Mouse (Mus musculus): ENCODE results near the gene Hist3h2ba.
A peak's percentile ranks its signal among the peaks of the same experiment; 100 is the strongest.

The Hist3h2ba gene

DNA sequence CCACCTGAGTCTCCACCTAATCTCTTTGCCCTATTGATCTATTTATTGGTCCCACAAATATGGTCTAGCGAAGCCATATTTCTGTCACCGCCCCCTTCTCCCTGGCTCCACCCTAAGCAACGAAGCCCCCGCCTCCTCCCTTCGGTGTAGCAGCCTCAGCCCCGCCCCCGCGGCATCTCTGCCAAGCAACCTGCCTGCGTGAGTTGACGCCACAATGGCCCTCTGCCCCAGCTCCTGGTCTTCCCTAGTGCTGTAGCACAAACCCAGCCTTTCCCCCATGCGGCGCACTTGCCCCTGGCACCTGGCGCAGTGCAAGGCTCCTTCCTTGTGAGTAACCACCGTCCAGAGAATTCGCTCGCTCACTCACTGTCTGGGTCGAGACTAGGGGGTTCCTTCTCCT lies 14.8 kb downstream of the Hist3h2ba start:
- peak; percentile 45 for DNase-seq (ENCODE audit: low read depth, low spot score)

DNA sequence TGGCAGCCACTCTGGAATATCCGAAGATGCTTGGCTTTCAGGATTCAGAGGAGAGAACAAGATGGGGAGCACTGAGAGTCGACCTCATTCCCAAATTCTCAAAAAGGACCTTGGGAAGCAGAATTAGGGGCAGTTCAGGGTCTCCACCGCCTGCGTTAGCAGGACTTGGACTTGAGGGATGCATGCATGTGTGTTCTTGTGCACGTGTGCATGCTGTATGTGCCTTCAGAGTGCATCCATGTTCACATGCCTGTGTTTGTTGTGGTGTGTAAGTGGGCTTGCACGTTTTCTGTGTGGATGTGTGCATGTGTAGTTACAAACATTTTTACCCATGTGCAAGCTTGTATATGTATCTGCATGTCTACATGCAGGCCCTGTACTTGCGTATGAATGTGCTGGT lies 15.5 kb downstream of the Hist3h2ba start:
- no peak for DNase-seq (ENCODE audit: low read depth, low spot score)

DNA sequence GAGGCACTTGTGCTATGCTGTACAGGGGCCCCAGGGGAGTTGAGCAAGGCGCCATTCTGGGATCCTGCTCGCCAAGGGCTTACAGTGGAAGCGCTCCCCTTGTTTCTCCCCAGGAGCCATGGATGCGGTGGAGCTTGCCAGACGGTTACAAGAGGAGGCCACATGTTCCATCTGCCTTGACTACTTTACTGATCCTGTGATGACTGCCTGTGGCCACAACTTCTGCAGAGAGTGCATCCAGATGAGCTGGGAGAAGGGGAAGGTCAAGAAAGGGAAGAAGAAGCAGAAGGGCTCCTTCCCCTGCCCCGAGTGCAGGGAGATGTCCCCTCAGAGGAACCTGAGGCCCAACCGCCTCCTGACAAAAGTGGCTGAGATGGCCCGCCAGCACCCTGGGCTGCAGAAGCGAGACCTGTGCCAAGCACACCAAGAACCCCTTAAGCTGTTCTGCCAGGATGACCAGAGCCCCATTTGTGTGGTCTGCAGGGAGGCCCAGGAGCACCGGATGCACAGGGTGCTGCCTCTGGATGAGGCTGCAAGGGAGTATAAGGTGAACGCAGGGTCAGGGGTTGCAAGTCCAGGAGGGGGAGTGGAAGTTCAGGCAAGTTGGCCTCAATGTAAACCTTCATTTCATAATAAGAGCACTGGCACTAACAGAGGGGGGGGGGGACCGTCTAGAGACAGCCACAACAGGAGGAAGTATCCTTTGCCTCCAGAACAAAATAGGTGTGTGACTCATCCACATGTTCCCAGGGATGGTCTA lies 16.5 kb downstream of the Hist3h2ba start:
- DNase-seq (ENCODE audit: low read depth, low spot score), result no peak

GRCm38 (mm10) chr11:58967346-58967745 lies 18.6 kb downstream of the Hist3h2ba start:
- DNase-seq (ENCODE audit: low read depth, low spot score), result peak; percentile 69

DNA sequence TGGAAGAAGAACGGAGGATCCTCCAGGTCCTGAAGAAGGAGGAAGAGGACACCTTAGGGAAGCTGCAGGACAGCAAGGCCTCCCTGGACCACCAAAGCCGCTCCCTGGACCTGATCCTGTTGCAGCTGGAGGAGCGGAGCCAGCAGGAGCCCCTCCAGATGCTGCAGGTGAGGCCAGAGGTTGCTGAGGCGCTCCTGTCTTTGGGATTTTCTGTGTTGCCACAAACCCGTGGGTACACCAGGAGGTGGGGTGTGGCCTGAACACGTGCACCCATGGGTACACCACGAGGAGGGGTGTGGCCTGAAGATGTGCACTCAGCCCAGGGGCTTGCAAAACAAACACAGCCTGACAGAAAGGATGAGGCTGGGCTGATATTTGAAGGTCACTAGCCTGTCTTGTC lies 19.8 kb downstream of the Hist3h2ba start:
- no peak for DNase-seq (ENCODE audit: low read depth, low spot score)

DNA sequence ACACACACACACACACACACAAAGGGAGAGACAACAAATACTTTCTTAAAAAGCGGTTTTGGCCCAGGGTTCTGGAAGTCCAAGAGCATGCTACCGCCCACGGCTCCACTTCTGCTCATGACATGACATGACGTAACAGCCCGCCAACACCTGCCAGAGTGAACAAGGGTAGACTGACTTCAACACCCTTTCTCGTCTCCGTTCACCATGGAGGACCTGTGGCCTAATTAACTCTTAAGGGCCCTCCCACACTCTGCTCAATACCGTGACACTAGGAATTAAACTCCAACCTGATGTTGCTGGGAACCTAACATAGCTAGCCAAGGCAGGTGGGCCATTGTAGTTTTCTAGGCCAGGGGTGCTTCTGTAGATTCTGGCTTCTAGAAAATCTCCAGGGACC lies 20.3 kb downstream of the Hist3h2ba start:
- DNase-seq (ENCODE audit: low read depth, low spot score), result no peak

- no peak for DNase-seq (ENCODE audit: low read depth, low spot score)
These were observed 20.9 kb downstream of the Hist3h2ba start for GRCm38 (mm10) chr11:58969659-58970058.

DNA sequence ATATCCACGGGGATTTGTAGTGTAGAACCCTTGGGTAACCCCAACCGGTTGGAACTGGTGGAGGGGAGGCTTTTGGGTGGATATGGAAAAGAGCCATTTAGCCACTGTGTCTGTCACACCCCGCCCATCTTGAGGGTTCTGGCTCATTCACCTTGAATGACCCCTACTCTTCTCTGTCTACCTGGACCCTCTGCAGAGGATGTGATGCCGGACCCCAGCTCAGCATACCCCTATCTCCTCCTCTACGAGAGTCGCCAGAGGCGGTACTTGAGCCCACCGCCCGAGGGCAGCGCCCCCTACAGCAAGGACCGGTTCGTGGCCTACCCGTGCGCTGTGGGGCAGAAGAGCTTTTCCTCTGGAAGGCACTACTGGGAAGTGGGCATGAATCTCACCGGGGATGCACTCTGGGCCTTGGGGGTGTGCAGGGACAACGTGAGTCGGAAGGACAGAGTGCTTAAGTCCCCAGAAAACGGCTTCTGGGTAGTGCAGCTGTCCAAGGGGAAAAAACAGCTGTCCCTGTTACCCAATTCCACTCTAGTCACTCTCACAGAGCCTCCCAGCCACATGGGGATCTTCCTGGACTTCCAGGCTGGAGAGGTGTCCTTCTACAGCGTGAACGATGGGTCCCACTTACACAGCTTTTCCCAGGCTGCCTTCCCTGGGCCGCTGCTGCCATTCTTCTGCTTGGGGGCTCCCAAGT lies 22.3 kb downstream of the Hist3h2ba start:
- DNase-seq (ENCODE audit: low read depth, low spot score), result no peak

- DNase-seq (ENCODE audit: low read depth, low spot score), result no peak
These were observed 23.1 kb downstream of the Hist3h2ba start for GRCm38 (mm10) chr11:58971796-58972195.

GRCm38 (mm10) chr11:58974414-58974813 lies 25.7 kb downstream of the Hist3h2ba start:
- no peak for DNase-seq (ENCODE audit: low read depth, low spot score)

DNA sequence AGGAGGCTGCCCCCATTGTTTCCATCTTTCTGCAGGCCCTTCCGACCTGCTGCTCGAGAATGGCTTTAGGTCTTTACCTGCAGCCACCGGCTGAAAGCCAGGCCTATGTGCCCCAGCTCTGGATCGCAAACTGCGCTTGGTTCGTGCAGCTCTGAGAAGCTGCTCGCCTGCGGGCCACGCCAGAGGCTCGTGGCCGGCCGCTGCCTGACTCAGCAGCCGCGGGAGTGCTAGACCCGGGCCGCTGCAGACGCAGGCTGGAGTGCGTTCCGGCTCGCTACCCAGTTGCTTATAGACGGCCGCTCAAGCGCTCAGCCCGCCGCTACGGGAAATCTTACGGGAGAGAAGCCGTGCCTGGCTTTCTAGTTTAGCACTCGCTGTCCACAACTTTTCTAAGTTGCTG lies 28.4 kb downstream of the Hist3h2ba start:
- peak; percentile 44 for DNase-seq (ENCODE audit: low read depth, low spot score)

DNA sequence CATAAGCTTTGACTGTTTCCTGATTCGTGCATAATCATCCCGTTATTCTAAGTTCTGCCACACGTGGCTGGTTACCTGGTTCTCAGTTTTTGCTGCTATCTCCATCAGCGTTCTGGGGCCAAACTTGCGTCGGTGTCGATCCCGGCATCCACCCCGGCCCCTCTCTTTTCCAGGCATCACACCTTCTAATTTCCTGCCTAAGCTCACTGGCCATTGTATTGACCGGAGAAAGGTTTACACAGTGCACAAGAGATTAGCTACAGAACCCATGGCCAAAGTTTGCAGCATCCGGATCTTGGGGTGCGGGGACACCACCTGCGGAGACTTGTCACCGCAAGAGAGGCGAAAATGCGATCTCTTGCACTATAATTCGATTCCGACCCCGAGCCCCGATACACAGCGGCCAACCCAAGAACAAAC lies 28.9 kb downstream of the Hist3h2ba start:
- no peak for DNase-seq (ENCODE audit: low read depth, low spot score)

- DNase-seq (ENCODE audit: low read depth, low spot score), result peak; percentile 83
These were observed 29.4 kb downstream of the Hist3h2ba start, which contains the start of gene Trim11 for GRCm38 (mm10) chr11:58978027-58978705. Gene Trim11, plus strand, starts transcription at chr11:58978093.

DNA sequence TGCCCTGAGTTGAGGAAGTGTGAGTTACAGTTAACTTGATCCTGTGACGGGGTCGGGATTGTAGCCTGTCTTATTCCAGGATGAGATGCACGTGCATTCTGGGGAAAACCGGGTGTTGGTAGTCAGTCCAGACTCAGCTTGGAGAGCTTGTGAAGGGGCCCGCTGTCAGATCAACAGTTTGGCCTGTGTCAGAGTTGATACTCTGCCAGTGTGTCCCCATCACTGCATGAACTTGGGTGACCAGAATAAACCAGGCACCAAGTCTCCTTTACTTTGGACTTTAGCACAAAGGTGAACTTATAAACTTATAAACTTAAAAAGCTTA lies 29.9 kb downstream of the Hist3h2ba start:
- DNase-seq (ENCODE audit: low read depth, low spot score), result no peak

GRCm38 (mm10) chr11:58979183-58979582 lies 30.5 kb downstream of the Hist3h2ba start:
- DNase-seq (ENCODE audit: low read depth, low spot score), result no peak

GRCm38 (mm10) chr11:58979661-58980060 lies 30.9 kb downstream of the Hist3h2ba start:
- no peak for DNase-seq (ENCODE audit: low read depth, low spot score)

DNA sequence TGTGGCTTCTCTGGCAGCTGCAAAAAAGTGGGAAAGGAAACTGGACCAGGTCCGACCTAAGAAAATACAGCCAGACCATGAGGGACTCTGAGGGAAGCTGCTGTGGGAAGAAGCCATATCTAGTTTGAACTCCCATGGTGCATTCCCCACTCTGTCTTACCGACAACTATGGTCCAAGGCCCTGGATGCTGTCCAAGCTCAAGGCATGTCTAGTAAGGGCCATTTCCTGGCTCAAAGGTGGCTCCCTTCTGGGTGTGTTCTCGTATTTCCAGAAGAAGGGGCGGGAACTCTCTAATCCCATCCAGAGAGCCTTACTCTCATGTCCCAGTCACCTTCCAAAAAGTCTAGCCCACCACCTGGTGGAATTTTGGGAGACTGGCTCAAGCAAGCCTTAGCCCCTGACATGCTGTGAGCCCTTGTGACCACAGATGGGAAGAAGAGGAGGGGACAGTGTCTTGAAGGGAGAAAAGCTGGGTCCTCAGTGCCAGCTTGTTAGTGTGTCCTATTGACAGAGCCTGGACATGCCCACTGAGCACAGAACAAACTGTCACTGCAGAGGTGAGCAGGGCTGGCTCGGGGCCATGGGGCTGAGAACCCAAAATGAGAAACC lies 31.8 kb downstream of the Hist3h2ba start:
- DNase-seq (ENCODE audit: low read depth, low spot score), result no peak

DNA sequence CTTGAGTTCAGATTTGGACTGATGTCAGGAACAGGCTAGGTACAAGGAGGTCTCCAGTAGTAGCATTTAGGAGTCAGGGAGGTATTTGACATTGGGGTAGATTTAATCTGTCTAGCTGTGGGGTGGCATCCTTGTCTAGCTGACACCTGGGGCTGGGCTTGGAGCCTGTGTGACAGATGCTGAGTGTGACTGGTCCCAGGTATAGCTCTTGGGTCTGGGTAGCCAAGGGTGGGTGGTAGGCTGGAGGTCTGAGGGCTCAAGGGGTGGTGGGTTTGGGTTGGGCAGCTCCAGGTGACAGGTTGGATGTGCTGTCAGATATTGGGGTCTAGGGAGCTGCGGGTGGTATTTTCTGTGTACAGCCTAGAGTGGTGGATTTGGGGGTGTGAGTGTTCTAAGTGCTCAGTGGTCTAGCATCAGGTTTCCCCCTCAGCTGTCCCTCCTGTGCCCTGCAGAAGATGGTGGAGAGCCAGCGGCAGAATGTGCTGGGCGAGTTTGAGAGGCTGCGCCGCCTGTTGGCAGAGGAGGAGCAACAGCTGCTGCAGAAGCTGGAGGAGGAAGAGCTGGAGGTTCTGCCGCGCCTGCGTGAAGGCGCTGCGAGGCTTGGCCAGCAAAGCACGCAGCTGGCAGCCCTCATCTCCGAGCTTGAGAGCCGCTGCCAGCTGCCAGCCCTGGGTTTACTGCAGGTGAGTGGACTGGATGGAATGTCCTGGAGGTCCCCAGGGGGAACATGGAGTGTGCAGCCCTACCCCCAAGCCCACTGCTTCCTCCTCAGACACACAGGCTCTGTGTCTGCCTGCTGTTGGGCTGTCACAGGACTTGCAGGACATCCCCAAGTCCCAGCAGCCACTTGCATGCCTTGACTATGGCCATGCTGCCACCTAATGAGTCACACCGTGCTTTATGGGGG lies 33.1 kb downstream of the Hist3h2ba start:
- peak; percentile 86 for DNase-seq (ENCODE audit: low read depth, low spot score)

DNA sequence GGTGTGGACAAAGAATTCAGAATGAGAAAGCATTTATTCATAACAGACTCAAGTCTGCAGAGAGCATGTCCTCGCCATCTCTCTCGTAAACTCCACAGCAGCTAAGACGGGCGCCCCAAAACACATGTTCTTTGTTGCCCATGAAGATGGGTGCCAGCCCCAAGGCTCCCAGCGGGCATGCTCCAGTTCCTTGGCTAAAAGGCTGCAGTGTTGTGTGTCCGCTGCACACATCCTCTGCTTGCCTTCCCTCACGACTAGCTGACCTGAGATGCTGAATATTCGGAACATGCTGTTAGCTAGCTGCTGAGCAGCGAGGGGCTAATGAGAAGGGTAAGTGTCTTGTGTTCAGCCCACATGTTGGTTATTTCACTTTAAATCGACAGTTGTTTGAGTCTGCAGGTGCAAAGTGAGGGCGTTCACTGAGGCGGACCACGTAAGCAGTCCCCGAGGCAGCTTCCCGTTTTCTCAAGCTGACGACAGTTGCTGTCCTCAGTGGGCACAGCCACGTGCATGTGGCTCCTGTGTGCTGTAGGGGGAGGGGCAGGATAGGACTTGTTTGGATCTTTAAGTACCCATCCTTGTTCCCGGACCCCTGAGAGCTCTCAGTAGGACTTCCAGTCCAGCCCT lies 33.9 kb downstream of the Hist3h2ba start:
- DNase-seq (ENCODE audit: low read depth, low spot score), result peak; percentile 21

- DNase-seq (ENCODE audit: low read depth, low spot score), result no peak
These were observed 35.1 kb downstream of the Hist3h2ba start for GRCm38 (mm10) chr11:58983691-58984341.

Data from CD4-positive, CD25-positive, alpha-beta regulatory T cell, adult 2 months (primary cell).